Mouse (Mus musculus): ENCODE measurements around the gene Zdhhc14.

DNA sequence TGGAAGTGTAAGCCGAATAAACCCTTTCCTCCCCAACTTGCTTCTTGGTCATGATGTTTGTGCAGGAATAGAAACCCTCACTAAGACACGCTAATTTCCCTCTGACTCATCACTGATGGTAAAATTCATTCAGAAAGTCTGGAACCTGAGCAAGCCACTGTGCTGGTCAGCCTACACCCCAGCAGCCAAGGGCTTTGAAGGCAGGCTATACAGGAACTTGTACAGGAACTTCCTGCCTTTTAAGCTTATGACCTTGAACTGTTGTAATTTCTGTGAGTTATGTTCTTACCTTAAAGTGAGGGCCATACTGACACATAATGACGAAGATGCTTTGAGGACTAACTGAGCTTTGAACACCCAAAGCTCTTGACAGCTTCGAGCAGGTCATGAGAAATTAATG is 67.9 kb downstream of the Zdhhc14 start:
- no peak for TF ChIP-seq POLR2A (IDR thresholded peaks at IDR 0.05; ENCODE audit: borderline replicate concordance, insufficient read depth, low read length)
- TF ChIP-seq CTCF (IDR thresholded peaks at IDR 0.05; ENCODE audit: borderline replicate concordance, insufficient read depth, low read depth, low read length) = no peak

Data from cerebellum, adult 2 months (tissue).